Mouse (Mus musculus) brain, embryonic 14.5 days (tissue): ENCODE results near the gene Sorbs1. TPM values are rescaled to one million over a fixed set of nuclear protein-coding genes. Genes with fewer than 3 reads are reported as not detected.
A peak's percentile ranks its signal among the peaks of the same experiment; 100 is the strongest.

Experiments
- DNase-seq: peaks from one replicate; pipeline ENCODE4 v3.0.0-alpha.2; 2011; ENCODE audit warnings: low read depth
- CTCF ChIP-seq: fragments of 200-500 bp; IDR thresholded peaks from 2 replicates; pipeline ENCODE4 v1.5.1; 2012; ENCODE audit warnings: inconsistent platforms, mild to moderate bottlenecking, moderate library complexity, borderline replicate concordance; ENCODE audit not compliant: insufficient read depth, insufficient read length; ENCODE audit errors: extremely low read depth
- POLR2A ChIP-seq: fragments of 200-500 bp; IDR thresholded peaks from 2 replicates; pipeline ENCODE4 v1.6.1; 2012; ENCODE audit warnings: mild to moderate bottlenecking, inconsistent platforms, borderline replicate concordance; ENCODE audit not compliant: poor library complexity, insufficient read depth, insufficient read length, severe bottlenecking; ENCODE audit errors: extremely low read depth
- polyA plus RNA-seq: library from polyadenylated mRNA; depleted of rRNA; stranded (reverse); fragments of >200 nt; gene quantifications from 2 replicates; pipeline ENCODE4 v1.2.3, GENCODE M21; 2012

Gene Sorbs1
- polyA plus RNA-seq, 1 experiment: 66.4 TPM

DNA sequence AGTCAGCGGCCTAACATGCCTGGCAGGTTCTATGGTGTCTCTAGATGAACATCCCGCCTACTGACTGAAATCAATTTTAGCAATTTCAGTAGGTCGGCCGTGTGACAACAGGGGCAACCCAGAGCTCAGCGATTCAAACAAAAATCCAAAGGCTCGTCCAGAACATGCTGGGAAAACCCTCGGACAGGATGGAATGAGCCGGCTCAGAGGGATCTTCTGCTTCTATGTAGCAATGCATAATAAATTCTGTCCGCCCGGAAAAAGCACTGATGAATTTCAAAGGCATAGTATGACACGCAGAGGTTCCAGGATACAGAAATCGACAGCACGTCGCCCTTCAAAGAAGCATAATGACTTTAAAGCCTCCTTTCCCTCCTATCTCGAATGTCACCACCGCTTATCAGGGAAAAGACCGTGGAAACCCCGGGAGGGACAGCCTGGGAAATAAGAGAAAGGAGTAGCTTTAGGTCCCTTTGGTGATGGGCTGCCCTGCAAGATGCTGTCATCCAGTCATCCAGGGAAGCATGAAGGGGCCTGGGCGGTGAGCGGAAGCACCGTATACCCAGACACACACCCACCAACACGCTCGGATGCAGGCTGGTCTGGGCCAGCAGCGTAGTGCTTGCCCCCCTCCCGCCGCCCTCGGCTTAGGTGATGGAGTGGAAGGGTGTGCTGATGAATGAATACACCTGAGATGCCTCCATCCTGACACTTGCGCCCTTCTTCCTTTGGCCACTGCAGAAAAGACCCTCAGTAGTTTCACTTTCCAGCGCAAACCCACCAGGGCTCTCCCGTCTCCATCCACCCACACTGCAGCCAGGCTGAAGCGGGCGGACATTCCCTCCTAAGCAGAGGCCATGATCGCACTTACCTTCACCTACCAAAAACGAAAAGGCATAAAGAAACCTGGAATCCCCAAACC is 818 bp downstream of the Sorbs1 start:
- TF ChIP-seq POLR2A: no peak
- TF ChIP-seq CTCF: no peak

DNA sequence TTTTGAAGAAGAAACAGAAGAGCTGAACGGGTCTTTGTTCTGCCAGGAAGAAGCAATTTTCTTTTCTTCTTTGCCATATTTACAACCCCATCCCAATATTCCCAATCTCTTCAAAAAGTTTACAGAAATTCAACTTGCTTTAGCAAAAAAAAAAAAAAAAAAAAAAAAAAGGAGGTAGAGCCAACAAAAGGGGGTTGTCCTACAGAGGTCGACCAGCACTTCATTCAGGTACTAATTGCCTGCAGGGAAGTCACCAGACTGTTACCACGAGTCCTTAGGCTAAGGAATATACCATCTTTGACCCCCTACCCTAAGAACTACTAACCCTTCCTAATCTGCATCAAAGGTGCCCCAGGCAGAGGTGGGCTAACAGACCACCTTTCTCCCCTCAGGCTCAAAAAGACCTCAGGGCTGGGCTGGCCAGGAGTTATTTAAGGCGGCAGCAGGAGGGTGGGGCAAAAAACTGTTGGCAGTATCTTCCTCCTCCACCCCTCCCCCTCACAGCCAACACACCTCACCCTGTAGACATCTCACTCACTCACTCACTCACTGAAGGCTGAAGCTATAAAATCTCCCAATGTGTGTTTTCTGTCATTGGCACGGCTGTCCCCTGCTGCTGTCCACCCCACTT is 1.8 kb downstream of the Sorbs1 start:
- peak; percentile 44 for DNase-seq

More for the DNA sequence above, 818 bp downstream of the Sorbs1 start:
- DNase-seq: peak; percentile 68

DNA sequence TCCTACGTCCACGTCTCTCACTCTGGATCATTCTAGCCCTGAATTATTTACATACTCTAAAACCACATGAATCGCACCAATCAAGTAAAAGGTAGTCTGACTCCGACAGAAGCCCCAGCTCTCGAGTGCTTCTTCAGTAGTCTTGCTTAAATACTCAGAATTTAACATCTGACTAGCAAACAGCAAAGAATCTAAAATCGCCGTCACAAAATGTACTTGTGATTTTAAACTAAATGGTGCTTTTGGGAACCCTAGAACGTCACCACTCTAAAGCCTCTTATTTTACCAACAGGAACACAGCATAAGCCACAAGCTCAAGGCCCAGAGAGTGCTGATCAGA is 2.5 kb downstream of the Sorbs1 start:
- DNase-seq: no peak
- no peak for TF ChIP-seq CTCF
- no peak for TF ChIP-seq POLR2A

More for the DNA sequence above, 1.8 kb downstream of the Sorbs1 start:
- no peak for TF ChIP-seq CTCF
- TF ChIP-seq POLR2A: no peak

DNA sequence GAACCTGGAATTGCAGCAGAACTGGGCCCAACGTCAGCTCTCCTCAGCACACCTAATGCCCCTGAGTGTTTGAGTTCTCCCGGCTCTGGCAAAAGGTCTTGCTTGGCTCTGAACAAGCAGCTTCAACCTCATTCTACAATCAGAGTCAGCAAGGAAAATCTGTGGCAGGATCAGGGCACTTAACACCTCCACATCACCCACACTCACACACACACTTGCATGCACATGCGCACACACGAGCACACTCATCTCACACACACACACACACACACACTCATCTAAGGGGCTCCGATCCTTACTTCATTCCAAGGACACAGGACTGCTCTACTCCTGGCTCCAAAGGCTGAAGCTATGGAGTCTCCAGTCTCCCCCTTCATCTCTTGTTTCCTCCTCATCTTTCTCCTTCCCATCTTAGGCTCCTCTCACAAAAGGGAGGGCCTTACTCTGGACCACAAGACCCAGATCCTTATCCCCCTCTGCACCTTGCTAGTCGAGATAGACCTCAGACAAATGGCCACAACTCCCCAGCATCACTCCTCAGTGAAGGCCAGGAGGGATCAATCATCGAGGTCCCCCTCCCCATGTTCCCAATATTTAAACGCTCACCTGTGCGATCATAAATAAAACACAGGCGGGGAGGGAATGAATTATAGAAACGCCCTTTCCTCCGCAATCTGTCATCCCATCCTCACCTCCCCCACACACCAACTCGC is 3.0 kb downstream of the Sorbs1 start:
- DNase-seq: peak; percentile 17
- TF ChIP-seq POLR2A (no peak), CTCF (no peak)

DNA sequence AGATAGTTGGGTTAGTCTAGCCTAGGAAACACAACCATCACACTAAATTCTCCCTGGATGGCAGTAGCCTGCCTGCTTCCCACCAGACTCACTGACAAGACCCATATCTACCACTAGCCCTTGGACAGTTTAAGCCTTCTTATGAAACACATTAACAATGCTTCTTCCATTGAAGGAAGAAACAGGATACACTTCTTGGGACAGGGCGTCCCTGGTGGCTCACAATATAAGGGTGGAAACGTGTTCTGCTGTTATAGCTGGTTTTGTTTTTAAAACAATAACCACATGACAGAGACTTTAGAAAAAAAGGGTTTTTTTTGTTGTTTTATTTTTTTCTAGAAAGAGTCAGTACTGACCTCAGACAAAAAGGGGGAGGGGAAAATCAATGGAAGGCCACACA is 4.3 kb downstream of the Sorbs1 start:
- TF ChIP-seq POLR2A: no peak
- no peak for DNase-seq

DNA sequence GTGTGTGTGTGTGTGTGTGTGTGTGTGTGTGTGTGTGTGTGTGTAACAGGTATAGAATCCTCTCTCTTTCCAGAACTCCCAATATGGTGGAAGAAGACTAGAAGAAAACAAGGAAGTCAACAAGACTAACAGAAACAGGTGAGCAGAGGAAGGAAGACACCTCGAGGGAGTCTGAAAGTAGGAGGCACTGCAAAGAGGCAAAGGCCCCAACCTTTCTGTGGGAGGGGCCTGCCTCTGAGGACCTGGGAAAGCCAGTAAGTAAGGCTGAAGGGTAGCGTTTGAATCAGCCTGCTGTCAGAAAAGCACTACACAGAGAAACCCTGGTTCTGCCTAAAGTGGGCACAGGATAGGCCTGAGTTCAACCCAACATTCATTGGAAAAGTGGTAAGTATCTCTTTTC is 4.7 kb downstream of the Sorbs1 start:
- no peak for TF ChIP-seq POLR2A
- no peak for TF ChIP-seq CTCF
- no peak for DNase-seq

DNA sequence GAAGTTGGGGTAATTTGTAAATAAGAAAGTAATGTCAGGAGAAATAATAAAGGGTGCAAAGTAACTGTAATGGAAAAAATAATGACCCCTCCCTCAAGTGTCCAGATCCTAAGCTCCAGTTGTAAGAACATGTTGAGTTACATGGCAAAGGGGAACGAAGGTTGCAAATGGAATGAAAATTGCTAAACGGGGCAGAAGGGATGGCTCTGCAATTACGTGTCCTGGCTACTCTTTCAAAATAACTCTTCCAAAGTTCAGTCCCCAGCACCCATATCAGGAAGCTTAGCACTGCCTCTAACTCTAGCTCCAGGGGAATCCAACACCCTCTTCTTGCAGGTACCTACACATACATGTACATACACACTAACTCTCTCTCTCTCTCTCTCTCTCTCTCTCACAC is 6.6 kb downstream of the Sorbs1 start:
- TF ChIP-seq CTCF (no peak), POLR2A (no peak)

DNA sequence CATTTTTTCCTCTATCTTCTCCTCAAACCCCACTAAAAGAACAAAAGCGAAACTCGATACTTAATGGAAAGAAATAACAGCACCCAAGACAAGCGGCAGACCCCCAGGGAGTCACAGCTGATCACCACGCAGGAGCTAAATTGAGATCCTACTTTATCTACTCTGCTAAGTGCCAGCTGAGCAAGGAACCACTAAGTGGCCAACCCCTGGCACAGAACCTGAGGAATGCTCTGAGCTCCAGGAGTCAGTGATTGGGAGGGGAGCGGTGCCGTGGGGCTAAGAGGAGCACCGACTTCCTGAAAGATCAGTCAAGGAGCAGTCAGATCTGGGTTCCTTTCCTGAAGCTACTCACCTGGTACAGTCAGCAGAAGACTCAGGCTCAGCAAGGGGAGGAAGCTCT is 9.2 kb downstream of the Sorbs1 start:
- DNase-seq: no peak
- TF ChIP-seq CTCF: no peak
- no peak for TF ChIP-seq POLR2A

More for the DNA sequence above, 6.6 kb downstream of the Sorbs1 start:
- no peak for DNase-seq

DNA sequence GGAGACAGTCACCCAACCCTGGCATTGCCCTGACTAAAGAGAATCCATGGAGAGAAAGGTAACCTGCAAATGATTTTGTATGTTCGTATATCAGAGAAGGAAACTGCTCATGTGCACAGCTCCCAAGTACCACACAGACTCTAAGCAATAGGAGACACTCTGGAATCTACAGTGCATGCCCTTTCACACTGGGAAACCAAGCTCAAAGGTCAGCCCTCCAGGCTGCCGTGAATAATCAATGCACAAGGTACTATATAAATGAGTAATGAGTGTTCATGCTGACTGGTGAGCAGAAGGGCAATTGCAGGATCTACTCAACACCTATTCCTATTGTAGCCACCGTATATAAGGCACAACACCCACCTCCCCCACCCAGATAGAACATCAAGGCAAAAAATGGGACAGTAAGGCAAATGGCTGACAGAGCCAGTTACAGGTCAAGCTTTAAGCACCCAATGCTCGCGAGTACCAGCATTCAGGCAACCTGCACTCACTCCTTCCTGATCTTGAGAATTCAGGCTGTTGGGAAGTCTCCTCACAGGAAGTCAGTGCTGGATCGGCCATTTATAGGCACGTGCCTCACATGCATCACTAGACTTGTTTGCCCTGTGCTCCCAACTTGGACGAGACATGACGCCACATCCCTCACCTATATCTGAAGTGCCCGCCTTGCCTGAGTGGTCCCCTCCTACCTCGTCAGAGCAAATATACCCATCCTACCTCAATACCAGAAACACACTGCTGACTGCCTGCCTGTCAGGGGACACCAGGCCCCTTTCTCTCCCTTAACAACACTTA is 13.4 kb downstream of the Sorbs1 start:
- TF ChIP-seq CTCF (no peak), POLR2A (no peak)
- DNase-seq: no peak

DNA sequence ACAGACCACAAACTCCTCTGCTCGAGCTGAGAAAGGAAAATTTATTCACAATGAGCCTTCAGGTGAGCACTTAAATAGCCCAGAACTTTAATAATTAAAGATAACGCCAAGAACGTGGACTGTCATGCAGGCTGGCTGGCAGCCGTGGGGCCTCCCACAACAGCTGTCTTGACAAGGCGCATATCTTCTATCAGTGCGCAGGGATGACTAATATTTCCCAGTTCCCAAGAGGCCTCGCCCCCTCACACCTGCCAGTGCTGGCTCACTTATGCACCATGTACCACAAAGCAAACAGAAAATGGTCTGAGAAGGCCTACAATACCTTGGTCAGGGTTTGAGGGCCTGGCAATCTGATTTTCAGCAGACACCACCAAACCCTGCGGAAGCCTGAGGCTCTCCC is 14.4 kb downstream of the Sorbs1 start:
- no peak for DNase-seq
- TF ChIP-seq POLR2A (no peak), CTCF (no peak)
